Mouse (Mus musculus) adrenal gland, adult 18-20 months (tissue): ENCODE measurements around the gene Sys1. TPM values are rescaled to one million over a fixed set of nuclear protein-coding genes. Genes with fewer than 3 reads are reported as not detected.
A peak's percentile ranks its signal among the peaks of the same experiment; 100 is the strongest.

Experiments used
- DNase-seq, 2 experiments: peaks; one replicate each; pipeline ENCODE4 v3.0.0; 2021 to 2022; ENCODE audit warnings: low spot score in 2 of 2
- total RNA-seq, 2 experiments: library from RNA; stranded (reverse); gene quantifications; 1 replicate in 1 of 2; 2 replicates in 1 of 2; pipeline ENCODE4 v1.2.3; 2021

The Sys1 gene
- total RNA-seq, 2 experiments from 2014 or later: 28.7 to 33.3 TPM

- DNase-seq: no peak
These were observed 23.4 kb upstream of the Sys1 start for GRCm38 (mm10) chr2:164433278-164433895.

DNA sequence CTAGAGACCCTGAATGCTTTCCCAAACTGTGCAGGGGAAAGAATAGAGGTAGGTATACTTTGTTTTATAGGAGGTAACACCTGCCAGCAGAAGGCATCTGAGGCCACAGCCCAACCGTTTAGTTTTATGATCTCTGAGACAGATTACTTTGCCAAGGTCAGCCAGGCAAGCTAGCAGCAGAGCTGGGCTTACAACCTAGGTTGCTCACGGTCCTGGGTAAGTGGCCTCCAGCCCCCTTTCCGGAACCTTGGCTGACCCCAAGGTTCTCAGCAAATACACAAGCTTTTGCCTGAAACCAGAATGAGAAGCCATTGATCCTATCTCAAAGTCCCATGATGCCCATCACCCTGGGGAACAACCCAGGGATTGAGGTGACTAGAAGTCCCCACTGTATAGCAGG, 22.1 kb upstream of the Sys1 start:
- no peak for DNase-seq

GRCm38 (mm10) chr2:164435216-164436090, 21.3 kb upstream of the Sys1 start:
- no peak for DNase-seq

DNA sequence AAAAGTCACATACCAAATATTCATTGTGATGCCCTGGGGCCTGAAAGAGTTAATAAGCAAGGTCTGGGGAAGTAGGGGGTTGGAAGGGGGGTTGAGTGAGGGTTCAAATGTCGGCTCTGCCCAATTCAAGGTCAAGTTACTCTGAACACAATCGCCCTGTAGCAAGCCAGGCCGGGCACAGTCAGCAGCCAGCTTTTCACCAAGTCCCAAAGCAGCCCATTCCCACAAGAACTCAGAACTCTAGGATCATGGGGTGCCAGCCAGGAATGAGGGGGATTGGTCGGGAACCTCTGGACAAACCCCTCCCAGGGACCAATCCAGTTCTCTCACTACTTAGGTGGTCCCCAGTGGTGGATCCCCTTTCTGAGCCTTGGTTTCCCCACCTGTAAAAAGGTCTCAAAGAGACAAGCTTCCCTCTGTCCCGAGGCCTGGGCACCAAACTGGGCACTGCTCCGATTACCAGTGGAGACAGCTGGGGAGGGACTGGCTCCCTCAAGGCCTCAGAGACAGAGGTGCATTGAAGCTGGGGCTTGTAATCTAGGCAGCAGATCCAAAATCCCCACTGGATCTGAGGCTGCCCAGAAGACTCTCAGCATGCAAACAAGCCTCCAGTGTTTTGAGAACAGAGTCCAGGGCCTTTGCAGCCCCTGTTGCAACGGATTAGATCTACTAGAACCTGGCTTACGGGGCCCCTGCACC, 20.4 kb upstream of the Sys1 start:
- no peak for DNase-seq

DNA sequence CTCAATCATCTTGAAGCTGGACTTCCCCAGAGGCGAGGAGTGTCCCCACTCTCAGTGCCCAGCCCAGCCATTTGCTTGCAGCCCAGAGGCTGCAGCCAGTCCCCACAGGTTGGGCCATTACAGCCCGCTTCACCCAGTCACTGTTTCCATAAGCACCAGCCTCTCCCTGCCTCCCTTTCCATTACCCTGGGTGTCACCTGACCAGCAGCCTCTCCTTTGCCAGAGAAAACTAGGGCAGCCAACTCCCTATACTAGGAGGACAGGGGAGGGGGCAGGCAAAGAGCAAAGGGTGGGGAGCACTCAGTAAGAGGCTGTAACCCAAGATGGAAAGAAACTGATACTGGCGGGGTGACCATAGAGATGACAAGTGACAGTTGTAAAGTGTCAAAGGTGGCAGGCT, 19.8 kb upstream of the Sys1 start:
- DNase-seq: no peak

- no peak for DNase-seq
These were observed 19.1 kb upstream of the Sys1 start for GRCm38 (mm10) chr2:164437710-164438109.

DNA sequence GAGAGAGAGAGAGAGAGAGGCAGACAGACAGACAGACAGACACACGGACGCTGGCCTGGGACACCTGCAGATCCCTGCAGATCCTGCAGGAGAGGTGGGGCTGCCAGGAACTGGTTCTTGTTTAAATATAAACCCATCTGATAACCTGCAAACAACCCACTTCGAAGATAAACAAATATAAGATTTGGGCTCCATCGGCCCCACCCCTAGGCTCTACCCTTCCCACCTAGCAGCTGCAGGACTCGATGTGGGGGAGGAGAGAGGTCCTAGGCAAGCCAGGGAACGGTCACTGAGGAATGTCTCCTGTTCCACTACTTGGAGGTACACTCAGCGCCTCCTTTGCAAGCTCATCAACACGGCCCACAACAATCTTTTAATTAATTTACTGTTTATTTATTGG, 18.5 kb upstream of the Sys1 start:
- DNase-seq: no peak

DNA sequence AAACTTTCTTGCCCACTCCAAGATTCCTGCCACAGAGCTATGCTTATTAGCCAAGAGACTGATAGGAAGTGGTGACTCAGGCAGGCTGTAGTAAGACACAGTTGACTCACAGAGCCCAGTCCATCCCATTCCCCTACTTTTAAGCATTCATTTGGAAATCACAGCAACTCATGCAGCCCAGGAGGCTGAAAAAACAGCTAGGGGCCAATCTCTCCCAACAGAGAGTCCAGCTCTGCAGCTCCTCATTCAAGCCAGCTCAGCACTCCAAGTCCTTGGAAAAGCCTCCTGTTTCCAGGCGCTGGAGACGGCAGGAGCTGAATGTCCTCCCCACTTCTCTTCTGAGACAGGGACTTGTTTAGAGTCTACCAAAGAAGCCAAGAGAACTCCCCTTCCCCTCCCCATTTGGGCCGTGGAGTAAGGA, 17.8 kb upstream of the Sys1 start:
- no peak for DNase-seq

- no peak for DNase-seq
These were observed 16.4 kb upstream of the Sys1 start for GRCm38 (mm10) chr2:164440314-164440713.

DNA sequence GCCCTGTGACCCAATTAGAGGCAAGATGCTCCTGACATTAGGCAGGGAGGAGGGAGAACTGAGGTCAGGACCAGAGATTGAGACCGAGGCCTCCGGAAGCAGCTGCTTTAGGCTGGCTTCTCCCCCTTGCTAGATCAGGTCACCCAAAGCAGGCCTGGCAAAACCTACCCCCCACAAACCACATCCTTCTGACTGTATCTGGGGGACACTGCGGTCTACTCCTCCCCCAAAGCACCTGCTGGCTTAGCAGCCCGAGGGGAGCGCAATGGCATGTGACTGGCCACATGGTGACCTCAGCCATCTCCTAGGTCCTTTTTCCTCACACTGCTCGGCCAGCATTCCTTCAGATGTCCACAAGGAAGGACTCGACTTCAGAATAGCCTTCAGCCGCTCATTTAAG, 15.6 kb upstream of the Sys1 start:
- no peak for DNase-seq

DNA sequence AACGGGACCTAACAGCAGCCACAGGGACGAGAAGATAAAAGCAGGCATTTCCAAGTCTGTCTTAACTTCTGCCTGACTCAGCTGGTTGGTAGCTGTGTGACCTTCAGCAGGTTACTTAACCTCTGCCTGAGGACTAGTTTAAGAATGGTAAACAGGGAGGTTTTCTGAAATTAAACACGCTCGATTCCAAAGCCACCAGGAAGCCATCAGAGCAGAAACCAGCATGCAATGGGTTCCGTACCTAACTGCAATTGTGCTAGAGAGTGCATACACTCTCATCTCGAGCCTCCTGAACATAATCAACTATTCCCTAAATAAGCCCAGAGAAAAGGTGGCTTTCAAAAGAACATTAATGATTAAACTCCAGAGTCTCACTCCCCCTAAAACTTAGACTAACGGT, 15.0 kb upstream of the Sys1 start:
- no peak for DNase-seq

DNA sequence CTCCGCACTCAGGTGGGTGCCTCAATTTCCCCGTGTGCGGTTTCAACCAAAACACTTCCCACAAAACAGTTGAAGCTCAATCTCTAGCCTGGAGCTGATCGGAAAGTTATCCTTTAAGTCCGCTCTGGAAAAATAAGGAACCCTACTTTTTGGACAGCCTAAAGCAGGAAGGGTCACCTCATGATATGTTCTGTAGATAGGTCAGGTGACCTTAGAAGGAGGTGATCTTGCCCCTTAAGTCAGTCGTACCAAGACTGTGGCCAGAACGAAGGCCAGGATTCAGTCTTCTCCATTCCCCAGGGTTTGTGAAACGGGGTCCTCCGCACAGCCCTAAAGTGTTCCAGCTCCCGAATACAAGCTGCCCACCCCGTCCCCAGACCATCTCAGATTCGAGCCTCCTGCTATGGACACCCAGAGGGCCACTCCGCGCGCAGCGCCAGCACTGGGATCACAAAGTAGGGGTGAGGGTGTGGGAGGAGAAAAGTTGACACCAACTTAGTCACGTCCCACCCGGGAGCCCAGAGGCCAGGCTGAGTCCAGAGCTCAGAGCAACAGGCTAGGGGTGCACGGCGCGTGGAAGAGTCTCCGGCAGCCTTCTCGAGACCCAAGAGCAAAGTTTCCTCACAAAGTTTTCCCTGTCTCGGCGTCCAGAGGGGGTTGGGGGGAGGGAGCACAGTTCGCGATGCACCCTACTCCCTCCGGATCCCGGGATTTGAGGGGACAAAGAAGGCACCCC, 14.3 kb upstream of the Sys1 start:
- DNase-seq: peak in 1 of 2 experiments; percentile 61

DNA sequence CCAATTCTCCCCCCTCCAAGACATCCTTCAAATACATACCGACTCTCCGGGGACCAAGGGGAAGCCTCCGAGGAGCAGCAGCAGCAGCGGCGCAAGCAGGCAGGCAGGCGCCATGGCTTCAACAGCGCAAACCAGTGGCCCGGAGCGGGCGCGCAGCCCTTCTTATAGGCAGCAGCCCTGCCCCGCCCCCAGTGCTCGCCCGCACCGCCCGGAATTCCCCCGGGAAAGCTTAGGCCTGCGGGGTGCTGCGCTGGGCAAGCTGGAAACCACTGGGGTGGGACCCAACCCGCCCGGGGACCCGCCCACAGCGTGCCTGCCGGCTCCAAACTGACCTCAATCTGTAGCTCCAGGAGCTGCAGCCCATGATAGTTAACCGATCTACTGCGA, 13.7 kb upstream of the Sys1 start:
- peak; percentile 91 to 95 for DNase-seq

DNA sequence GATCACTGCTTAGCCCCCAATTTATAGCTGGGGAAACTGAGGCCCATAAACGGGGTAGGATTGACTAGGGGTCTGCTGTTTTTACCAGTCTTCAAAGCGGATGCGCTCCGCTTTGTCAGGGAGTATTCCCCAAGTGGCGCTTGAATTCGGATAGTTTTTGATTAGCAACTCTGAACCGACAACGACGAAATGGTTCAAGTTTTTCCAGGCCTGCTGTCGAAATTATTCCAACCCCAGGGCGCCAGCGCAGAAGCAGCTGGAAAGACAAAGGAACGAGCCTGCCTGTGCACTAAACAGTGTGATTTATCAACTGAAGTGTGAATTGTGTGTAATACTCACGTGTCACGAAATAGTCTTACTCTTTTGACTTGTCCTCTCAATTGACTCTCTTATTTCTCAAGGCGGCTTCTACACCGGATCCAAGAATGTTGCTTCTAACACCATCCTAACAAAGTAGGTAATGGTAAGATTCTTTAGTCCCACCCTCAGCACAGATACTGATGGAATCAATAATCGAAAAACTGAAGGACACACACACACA, 13.2 kb upstream of the Sys1 start, which contains the start of gene Sdc4:
Sdc4 (minus strand) TSS at position 428 of the 541 bp plus-strand sequence.
- DNase-seq: no peak

DNA sequence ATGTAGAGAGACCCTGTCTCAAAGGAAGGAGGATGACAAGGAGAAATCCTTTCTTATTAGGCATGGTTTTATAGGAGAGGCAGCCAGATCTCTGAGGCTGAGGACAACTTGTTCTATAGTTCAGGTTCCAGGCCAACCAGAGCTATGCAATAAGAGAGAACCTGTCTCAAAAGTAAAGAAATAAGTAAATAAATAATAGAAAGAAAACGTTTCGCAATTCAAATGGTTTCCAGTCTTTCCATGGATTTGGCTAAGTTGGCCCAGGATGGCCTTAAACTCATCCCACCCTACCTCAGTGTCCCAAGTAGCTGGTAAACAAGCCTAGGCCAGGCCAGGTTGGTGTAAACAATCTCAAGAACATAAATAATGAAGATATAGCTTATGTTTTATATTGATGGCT, 12.1 kb upstream of the Sys1 start:
- no peak for DNase-seq

- no peak for DNase-seq
These were observed 11.2 kb upstream of the Sys1 start for GRCm38 (mm10) chr2:164445399-164446085.

- no peak for DNase-seq
These were observed 10.7 kb upstream of the Sys1 start for GRCm38 (mm10) chr2:164446086-164446469.

DNA sequence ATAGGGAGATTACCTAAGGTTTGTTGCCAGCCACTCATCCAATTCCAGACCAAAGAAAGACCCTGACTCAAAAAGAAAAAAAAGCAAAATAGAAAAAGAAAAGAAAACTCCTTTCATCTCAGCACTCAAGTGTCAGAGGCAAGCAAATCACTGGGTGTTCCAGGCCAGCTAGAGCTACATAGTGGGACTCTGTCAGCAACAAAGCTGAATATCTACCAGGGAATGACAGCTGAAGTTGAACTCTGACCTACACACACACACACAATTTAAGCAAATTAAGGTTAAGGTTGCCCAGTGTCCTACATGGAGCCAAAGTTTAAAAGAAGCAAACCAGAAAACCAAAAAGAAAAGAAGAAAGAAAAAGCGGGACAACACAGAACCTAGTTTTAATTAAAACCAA, 8.6 kb upstream of the Sys1 start:
- DNase-seq: no peak

GRCm38 (mm10) chr2:164448921-164449320, 7.8 kb upstream of the Sys1 start:
- no peak for DNase-seq

DNA sequence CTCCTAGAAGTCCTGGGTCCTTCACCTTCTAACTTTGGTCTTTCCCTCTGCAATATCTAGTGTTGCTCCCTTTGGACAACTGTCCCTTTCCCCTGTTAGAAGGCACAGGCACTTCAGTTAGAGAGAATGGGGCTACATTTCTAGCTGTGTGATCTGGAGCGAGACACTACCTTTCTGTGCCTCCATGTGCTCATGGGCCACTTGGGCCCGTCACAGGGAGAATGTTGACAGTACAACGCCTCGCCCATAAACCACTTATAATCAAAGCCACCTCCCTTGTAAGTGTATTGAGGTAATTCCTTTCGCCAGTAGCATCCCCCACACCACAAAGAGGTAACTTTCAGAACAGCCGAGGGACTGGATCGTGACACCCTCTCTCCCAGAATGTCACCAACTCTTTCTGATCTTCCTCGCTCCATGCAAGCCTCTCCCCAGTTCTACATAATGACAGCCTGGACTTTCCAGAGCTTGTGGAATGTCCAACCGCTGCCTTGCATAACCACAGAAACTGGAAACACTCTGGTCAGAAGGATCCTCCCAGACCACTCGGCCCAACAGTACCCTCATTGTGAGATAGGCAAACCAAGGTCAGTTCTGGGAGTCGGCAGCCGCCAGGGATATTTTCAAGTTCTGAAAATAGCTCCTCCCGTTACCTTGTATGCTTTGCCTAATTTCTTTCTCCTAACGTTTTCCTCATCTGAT, 7.3 kb upstream of the Sys1 start:
- no peak for DNase-seq
